ENCODE assay signal across 10 mouse cellular contexts in the genomic region with DNA sequence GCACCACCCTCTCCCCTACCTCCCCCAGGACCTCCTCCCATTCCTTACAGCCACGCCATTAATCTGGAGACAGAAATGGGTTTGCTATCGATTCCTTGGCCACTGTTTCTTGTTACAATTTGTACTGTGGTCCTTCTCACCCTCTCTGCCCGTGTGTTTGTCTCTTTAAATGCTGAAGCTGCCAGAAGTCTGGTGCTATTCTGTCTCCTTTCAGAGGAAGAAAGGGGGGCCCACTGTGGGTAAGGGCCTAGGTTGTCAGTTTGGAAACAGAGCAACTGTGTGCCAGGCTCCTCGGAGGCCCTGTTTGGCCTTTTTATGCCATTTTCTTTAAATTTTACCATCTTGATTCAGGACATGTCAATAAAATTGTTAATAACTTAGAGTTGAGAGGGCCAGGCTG. TPM values are rescaled to one million over a fixed set of nuclear protein-coding genes. Genes with fewer than 3 reads are reported as not detected.
DNase-seq lines count a peak whose midpoint lies in the region; ATAC-seq and TF ChIP-seq lines count a peak whose summit lies in the region.
"Had no signal": no experiment of that assay in that cellular context is flagged by ENCODE, and none has a peak within 500 bp of the region (broad histone marks: within the 10 kb centered on the region; RNA-seq: fewer than 3 reads in every experiment).

No protein-coding gene starts in this region.

- no peaks in the 10 kb centered on the region for H3K79me2 ChIP-seq in heart, adult 2 months (replicated peaks; ENCODE audit: control insufficient read depth, insufficient read depth, low read length)

- 0 out of 2 replicates have a peak overlapping the region, but pooled peaks have one; percentile 22 for H3K9ac ChIP-seq in heart, embryonic 14.5 days (ENCODE audit: low read length)
- H3K9ac ChIP-seq in heart, adult 2 months (ENCODE audit: low read depth, low read length): no peak overlapping the region
- no peak overlapping the region for H3K9ac ChIP-seq in hindbrain, embryonic 13.5 days
- H3K9ac ChIP-seq in midbrain, embryonic 15.5 days: no peak overlapping the region

- H3K4me2 ChIP-seq in heart, embryonic 14.5 days (ENCODE audit: low read length): peak overlapping the region; percentile 35
- H3K4me2 ChIP-seq in hindbrain, embryonic 13.5 days: peak overlapping the region; percentile 34
- peak overlapping the region; percentile 24 for H3K4me2 ChIP-seq in midbrain, embryonic 15.5 days

- intact Hi-C loops in heart, adult 2 months (cut with DNase I): no loop called here

- no peak for TF ChIP-seq CTCF in heart, adult 2 months (IDR thresholded peaks at IDR 0.05)

- no peak overlapping the region for H3K27ac ChIP-seq in heart, embryonic 14.5 days (replicated peaks in 1 of 2; ENCODE audit: control insufficient read depth in 1 of 2, insufficient read depth in 1 of 2, low read depth in 2 of 2, low read length in 2 of 2)
- H3K27ac ChIP-seq in heart, adult 2 months: no peak overlapping the region
- peak overlapping the region; percentile 60 for H3K27ac ChIP-seq in embryonic facial prominence, embryonic 10.5 days (replicated peaks)
- H3K27ac ChIP-seq in hindbrain, embryonic 13.5 days: peak overlapping the region; percentile 61
- no peak overlapping the region for H3K27ac ChIP-seq in midbrain, embryonic 15.5 days

- H3K4me3 ChIP-seq in heart, embryonic 14.5 days (ENCODE audit: control insufficient read depth in 1 of 2, insufficient read depth in 1 of 2, low read depth in 1 of 2, low read length in 2 of 2): no peak overlapping the region
- no peak overlapping the region for H3K4me3 ChIP-seq in heart, adult 2 months
- H3K4me3 ChIP-seq in embryonic facial prominence, embryonic 10.5 days: peak overlapping the region; percentile 30
- no peak overlapping the region for H3K4me3 ChIP-seq in hindbrain, embryonic 13.5 days
- H3K4me3 ChIP-seq in midbrain, embryonic 15.5 days: no peak overlapping the region

- no peak for DNase-seq in heart, adult 2 months
- no peak for DNase-seq in embryonic facial prominence, embryonic 10.5 days (ENCODE audit: low spot score)
- DNase-seq in gastrocnemius, postnatal 10 days: no peak
- no peak for DNase-seq in frontal cortex, postnatal 14 days (ENCODE audit: low spot score in 2 of 2)
- no peak for DNase-seq in cerebellum, adult 11-12 months
- DNase-seq: adrenal gland, adult 2 months had no signal

- no peak for TF ChIP-seq POLR2A in heart, adult 2 months (IDR thresholded peaks at IDR 0.05; ENCODE audit: insufficient read depth, low read depth, low read length)

- H3K4me1 ChIP-seq in heart, embryonic 14.5 days (ENCODE audit: control insufficient read depth in 2 of 2, insufficient read depth in 2 of 2, low read length in 2 of 2): peaks cover 17 to 21% of the 10 kb centered on the region in 2 experiments
- H3K4me1 ChIP-seq in heart, adult 2 months (ENCODE audit: control insufficient read depth, insufficient read depth, low read length): no peaks in the 10 kb centered on the region
- H3K4me1 ChIP-seq in embryonic facial prominence, embryonic 10.5 days: peaks cover 35% of the 10 kb centered on the region
- peaks cover 29% of the 10 kb centered on the region for H3K4me1 ChIP-seq in hindbrain, embryonic 13.5 days (replicated peaks)
- peaks cover 16% of the 10 kb centered on the region for H3K4me1 ChIP-seq in midbrain, embryonic 15.5 days

- H3K9me3 ChIP-seq in heart, embryonic 14.5 days (ENCODE audit: control insufficient read depth, low read length): no peaks in the 10 kb centered on the region
- no peaks in the 10 kb centered on the region for H3K9me3 ChIP-seq in embryonic facial prominence, embryonic 10.5 days
- H3K9me3 ChIP-seq in hindbrain, embryonic 13.5 days: no peaks in the 10 kb centered on the region
- no peaks in the 10 kb centered on the region for H3K9me3 ChIP-seq in midbrain, embryonic 15.5 days

- H3K36me3 ChIP-seq in heart, embryonic 14.5 days (ENCODE audit: control insufficient read depth, insufficient read depth, low read length): no peaks in the 10 kb centered on the region
- H3K36me3 ChIP-seq in heart, adult 2 months (ENCODE audit: control insufficient read depth, insufficient read depth, low read length): no peaks in the 10 kb centered on the region
- no peaks in the 10 kb centered on the region for H3K36me3 ChIP-seq in embryonic facial prominence, embryonic 10.5 days (replicated peaks)
- no peaks in the 10 kb centered on the region for H3K36me3 ChIP-seq in hindbrain, embryonic 13.5 days
- H3K36me3 ChIP-seq in midbrain, embryonic 15.5 days (replicated peaks): no peaks in the 10 kb centered on the region

- no peak for TF ChIP-seq EP300 in heart, adult 2 months (IDR thresholded peaks at IDR 0.05; ENCODE audit: insufficient read depth, low read depth, low read length)

- WGBS in heart, embryonic 14.5 days: 40% methylated on average over 4 of the region's 4 CpGs
- WGBS in heart, adult 2 months: 62% methylated on average over 4 of the region's 4 CpGs
- WGBS in embryonic facial prominence, embryonic 10.5 days: 58% methylated on average over 4 of the region's 4 CpGs
- 35% methylated on average over 4 of the region's 4 CpGs for WGBS in hindbrain, embryonic 13.5 days
- WGBS in midbrain, embryonic 15.5 days: 25% methylated on average over 4 of the region's 4 CpGs

- ATAC-seq in heart, embryonic 14.5 days (ENCODE audit: insufficient number of reproducible peaks, insufficient read depth, low FRiP score, low read depth): no peak
- ATAC-seq in hindbrain, embryonic 13.5 days (ENCODE audit: low FRiP score): no peak
- ATAC-seq in midbrain, embryonic 15.5 days (replicated peaks): no peak

- peaks cover 4% of the 10 kb centered on the region; the same call in 1 of the 2 replicates for H3K27me3 ChIP-seq in heart, embryonic 14.5 days (ENCODE audit: control insufficient read depth, insufficient read depth, low read length)
- H3K27me3 ChIP-seq in heart, adult 2 months (ENCODE audit: control insufficient read depth, insufficient read depth, low read length): no peaks in the 10 kb centered on the region
- peaks cover 36% of the 10 kb centered on the region for H3K27me3 ChIP-seq in embryonic facial prominence, embryonic 10.5 days (replicated peaks; ENCODE audit: low read depth, poor library complexity, severe bottlenecking)
- 0 out of 2 replicates have a peak, but pooled peaks cover 5% of the 10 kb centered on the region for H3K27me3 ChIP-seq in hindbrain, embryonic 13.5 days
- H3K27me3 ChIP-seq in midbrain, embryonic 15.5 days (replicated peaks): no peaks in the 10 kb centered on the region

RNA-seq across cellular contexts. Expression of a gene that starts 6.8 kb away (rescaled TPM):
- polyA plus RNA-seq in heart, embryonic 14.5 days (2014; fragmentation: Nextera tagmentation; extraction: Ambion mirVana): 5.9 and 7.3 TPM in 2 replicates
- total RNA-seq in heart, adult 2 months (2021): 1 to 10 TPM; 3.4 to 4.9 TPM
- polyA plus RNA-seq in heart, adult 2 months (2012; rRNA removed): 10.1 and 12.5 TPM in 2 replicates
- 16.3 and 21.0 TPM in 2 replicates for polyA plus RNA-seq in embryonic facial prominence, embryonic 10.5 days (2016; fragmentation: Nextera tagmentation; extraction: Ambion mirVana)
- polyA plus RNA-seq in hindbrain, embryonic 13.5 days (2015; fragmentation: Nextera tagmentation; extraction: Ambion mirVana): 27.6 and 35.7 TPM in 2 replicates
- polyA plus RNA-seq in midbrain, embryonic 15.5 days (2015; fragmentation: Nextera tagmentation; extraction: Ambion mirVana): 34.4 and 40.4 TPM in 2 replicates
- 1 to 10 TPM; 2.2 to 3.0 TPM for total RNA-seq in gastrocnemius, postnatal 10 days (2021)
- total RNA-seq: neutrophil, adult 5-6 weeks had no signal

RNA-seq across cellular contexts. Expression of a gene that starts 56.8 kb away (rescaled TPM):
- 31.9 and 36.1 TPM in 2 replicates for polyA plus RNA-seq in heart, embryonic 14.5 days (2014; fragmentation: Nextera tagmentation; extraction: Ambion mirVana)
- total RNA-seq in heart, adult 2 months (2021): 10 to 100 TPM; 21.0 to 22.8 TPM
- 6.8 and 12.2 TPM in 2 replicates for polyA plus RNA-seq in heart, adult 2 months (2012; rRNA removed)
- polyA plus RNA-seq in embryonic facial prominence, embryonic 10.5 days (2016; fragmentation: Nextera tagmentation; extraction: Ambion mirVana): 58.1 and 59.8 TPM in 2 replicates
- polyA plus RNA-seq in hindbrain, embryonic 13.5 days (2015; fragmentation: Nextera tagmentation; extraction: Ambion mirVana): 38.4 and 39.4 TPM in 2 replicates
- polyA plus RNA-seq in midbrain, embryonic 15.5 days (2015; fragmentation: Nextera tagmentation; extraction: Ambion mirVana): 36.6 and 37.4 TPM in 2 replicates
- 10 to 100 TPM; 81.8 to 88.6 TPM for total RNA-seq in gastrocnemius, postnatal 10 days (2021)

Comparison
In these comparisons a context has a peak if more than half of its experiments do, and no peak if none do; other contexts are left out.
1. H3K27ac ChIP-seq: peak in embryonic facial prominence, embryonic 10.5 days (single experiment) and hindbrain, embryonic 13.5 days (single experiment); none in heart, embryonic 14.5 days (0 of 2), heart, adult 2 months (single experiment) and midbrain, embryonic 15.5 days (single experiment).
2. Peak in every context shown above with its lines, with median percentiles within 50 percentile points of each other: H3K4me2 ChIP-seq.